Mouse (Mus musculus) cerebellum, adult 2 months (tissue): ENCODE measurements around the gene Plekhm3.

Source experiments
- CTCF ChIP-seq: fragments of 200-500 bp; IDR thresholded peaks from 2 replicates; pipeline ENCODE4 v1.5.1; 2011; ENCODE audit warnings: low read depth, mild to moderate bottlenecking, control low read depth, low read length, moderate library complexity, borderline replicate concordance; ENCODE audit not compliant: insufficient read depth
- POLR2A ChIP-seq: fragments of 200-500 bp; IDR thresholded peaks from 2 replicates; pipeline ENCODE4 v1.6.1; 2011; ENCODE audit warnings: low read length, control low read depth, borderline replicate concordance; ENCODE audit not compliant: insufficient read depth

- TF ChIP-seq CTCF, result no peak
- TF ChIP-seq POLR2A, result no peak
Measured at GRCm38 (mm10) chr1:64844978-64845377, 111.6 kb downstream of the Plekhm3 start.
